Mouse (Mus musculus) left cerebral cortex, postnatal 10 days (tissue): ENCODE measurements around the gene Slc12a9. TPM values are rescaled to one million over a fixed set of nuclear protein-coding genes. Genes with fewer than 3 reads are reported as not detected.
A peak's percentile ranks its signal among the peaks of the same experiment; 100 is the strongest.

Experiments
- DNase-seq, 2 experiments: peaks; one replicate each; pipeline ENCODE4 v3.0.0; 2021 to 2022; ENCODE audit warnings: low spot score in 2 of 2, mixed read lengths in 1 of 2; ENCODE audit errors: extremely low spot score in 1 of 2
- intact Hi-C: fragments of 180-260 bp; cut with DNase I; formaldehyde crosslinking; loops from one replicate; pipeline ENCODE4 v1.15.1; 2025
- total RNA-seq, 2 experiments: library from RNA; stranded (reverse); gene quantifications; 2 replicates each; pipeline ENCODE4 v1.2.3; 2021

The Slc12a9 gene
- total RNA-seq, 2 experiments from 2014 or later, result 28.6 to 28.9 TPM

GRCm38 (mm10) chr5:137348482-137349383 is 15.3 kb upstream of the Slc12a9 start:
- DNase-seq, result peak in 1 of 2 experiments; percentile 82
- intact Hi-C loops, result no loop called here

DNA sequence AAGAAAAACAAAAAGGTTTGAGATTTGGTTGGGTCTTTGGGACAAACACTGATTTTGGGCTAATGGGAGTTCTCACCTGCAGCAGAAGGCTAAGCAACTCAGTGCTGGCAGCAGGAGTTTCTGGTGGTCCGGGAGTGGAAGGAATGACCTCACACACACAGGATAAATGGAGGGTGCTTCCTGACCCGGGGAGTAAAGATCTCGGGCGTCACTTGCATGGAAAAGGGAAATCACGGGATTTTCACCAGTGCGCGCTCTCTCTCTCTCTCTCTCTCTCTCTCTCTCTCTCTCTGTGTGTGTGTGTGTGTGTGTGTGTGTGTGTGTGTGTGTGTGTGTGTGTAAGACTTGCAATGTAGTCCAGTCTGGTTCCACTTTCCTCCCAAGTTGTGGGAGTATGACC is 14.5 kb upstream of the Slc12a9 start:
- intact Hi-C loops, result no loop called here
- DNase-seq, result no peak

- intact Hi-C loops, result no loop called here
- DNase-seq, result no peak
Measured at GRCm38 (mm10) chr5:137346983-137347382, 13.6 kb upstream of the Slc12a9 start.

- intact Hi-C loops, result no loop called here
- no peak for DNase-seq
Measured at GRCm38 (mm10) chr5:137346388-137346787, 13.0 kb upstream of the Slc12a9 start.

GRCm38 (mm10) chr5:137345821-137346220 is 12.4 kb upstream of the Slc12a9 start:
- DNase-seq, result no peak
- intact Hi-C loops, result no loop called here

DNA sequence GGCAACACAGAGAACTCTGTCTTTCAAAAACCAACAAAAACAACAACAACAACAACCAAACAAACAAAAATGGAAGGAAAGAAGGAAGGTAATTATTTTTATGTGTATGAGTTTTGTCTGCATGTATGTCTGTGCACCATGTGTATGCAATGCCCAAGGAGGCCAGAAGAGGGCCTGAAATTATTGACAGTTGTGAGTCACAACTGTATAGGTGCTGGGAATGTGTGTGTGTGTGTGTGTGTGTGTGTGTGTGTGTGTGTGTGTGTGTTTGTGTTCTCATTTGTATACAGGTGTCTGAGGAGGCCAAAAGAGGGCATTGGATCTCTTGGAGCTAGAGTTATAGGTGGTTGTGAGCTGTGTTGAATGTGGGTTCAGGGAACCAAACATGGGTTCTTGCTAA is 10.5 kb upstream of the Slc12a9 start:
- intact Hi-C loops, result no loop called here
- no peak for DNase-seq

GRCm38 (mm10) chr5:137343412-137343811 is 10.0 kb upstream of the Slc12a9 start:
- intact Hi-C loops, result no loop called here
- no peak for DNase-seq

- intact Hi-C loops, result no loop called here
- no peak for DNase-seq
Measured at GRCm38 (mm10) chr5:137342407-137343012, 9.1 kb upstream of the Slc12a9 start.

DNA sequence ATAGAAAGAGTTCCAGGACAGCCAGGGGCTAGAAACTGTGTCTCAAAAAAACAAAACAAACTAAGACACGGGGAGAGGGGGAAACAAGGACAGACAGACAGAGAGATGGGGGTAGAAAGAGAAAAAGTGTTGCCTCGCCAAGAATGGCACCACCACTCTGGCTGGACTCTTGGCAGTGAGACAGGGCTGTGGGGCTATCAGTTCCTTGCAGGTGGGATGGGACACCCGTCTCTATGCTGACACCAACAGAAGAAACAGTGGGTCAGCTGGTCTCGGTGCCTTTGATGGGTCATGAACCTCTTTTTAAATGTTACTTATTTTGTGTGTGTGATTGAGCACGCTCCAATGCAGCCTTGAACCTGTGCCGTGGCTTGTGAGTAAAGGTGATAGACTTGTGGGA is 6.8 kb upstream of the Slc12a9 start:
- intact Hi-C loops, result no loop called here
- no peak for DNase-seq

- peak in 1 of 2 experiments; percentile 67 for DNase-seq
- intact Hi-C loops, result no loop called here
Measured at GRCm38 (mm10) chr5:137339290-137339979, 6.0 kb upstream of the Slc12a9 start.

DNA sequence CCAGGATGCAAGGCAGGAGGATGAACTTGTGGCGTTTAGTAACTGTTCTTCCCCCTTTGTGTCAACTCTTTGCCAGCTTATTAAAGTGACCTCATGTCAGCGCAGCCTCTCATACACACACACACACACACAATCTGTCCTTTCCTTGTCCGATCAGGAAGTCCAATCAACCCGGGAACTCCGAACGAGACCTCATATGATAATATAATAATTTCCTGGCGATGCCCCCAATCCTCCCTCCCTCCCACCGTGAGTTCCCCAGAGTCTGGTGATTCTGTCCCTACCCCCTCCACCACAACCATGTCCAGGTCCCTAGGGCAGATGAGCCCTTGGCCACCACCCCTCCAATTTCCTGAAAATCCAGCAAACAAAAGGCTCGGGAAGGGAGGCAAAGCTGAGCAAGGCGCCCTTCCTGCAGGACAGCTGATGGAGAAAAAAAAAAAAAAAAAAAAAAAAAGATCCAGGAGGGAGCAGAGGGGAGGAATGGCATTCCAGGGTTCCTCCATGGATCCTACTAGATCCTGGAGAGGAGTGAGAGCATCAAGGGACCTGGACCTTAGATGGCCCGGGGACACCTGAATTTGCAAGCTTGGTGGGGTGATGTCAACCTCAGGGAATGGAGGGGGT is 5.4 kb upstream of the Slc12a9 start:
- DNase-seq, result peak in 1 of 2 experiments; percentile 49
- intact Hi-C loops, result no loop called here

DNA sequence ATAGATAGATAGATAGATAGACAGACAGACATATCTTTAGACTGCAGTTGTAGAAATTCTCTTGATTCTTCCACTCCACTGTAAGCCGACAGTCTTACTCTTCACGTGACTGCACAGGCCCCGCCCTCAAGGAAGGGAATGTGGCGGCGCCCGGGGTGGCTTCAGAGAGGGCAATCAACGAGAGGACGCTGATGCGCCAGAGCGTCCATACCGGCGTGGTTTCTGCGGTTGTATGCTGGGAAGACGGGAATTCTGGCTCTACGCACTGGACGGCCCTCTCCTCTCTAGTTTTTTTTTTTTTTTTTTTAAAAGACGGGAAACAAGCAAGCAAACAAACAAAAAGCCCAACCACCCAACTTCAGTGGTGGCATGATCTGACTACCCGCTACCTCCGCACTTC is 4.9 kb upstream of the Slc12a9 start:
- peak; percentile 86 to 96 for DNase-seq
- intact Hi-C loops, result no loop called here

GRCm38 (mm10) chr5:137337190-137337589 is 3.8 kb upstream of the Slc12a9 start:
- no peak for DNase-seq
- intact Hi-C loops, result no loop called here

GRCm38 (mm10) chr5:137335066-137335465 is 1.7 kb upstream of the Slc12a9 start:
- intact Hi-C loops, result no loop called here
- no peak for DNase-seq

GRCm38 (mm10) chr5:137334317-137334716 is 920 bp upstream of the Slc12a9 start:
- intact Hi-C loops, result loop anchor here (5.0 kb wide), 1 partner anchor 178 kb away; no protein-coding TSS in a partner anchor
- no peak for DNase-seq

DNA sequence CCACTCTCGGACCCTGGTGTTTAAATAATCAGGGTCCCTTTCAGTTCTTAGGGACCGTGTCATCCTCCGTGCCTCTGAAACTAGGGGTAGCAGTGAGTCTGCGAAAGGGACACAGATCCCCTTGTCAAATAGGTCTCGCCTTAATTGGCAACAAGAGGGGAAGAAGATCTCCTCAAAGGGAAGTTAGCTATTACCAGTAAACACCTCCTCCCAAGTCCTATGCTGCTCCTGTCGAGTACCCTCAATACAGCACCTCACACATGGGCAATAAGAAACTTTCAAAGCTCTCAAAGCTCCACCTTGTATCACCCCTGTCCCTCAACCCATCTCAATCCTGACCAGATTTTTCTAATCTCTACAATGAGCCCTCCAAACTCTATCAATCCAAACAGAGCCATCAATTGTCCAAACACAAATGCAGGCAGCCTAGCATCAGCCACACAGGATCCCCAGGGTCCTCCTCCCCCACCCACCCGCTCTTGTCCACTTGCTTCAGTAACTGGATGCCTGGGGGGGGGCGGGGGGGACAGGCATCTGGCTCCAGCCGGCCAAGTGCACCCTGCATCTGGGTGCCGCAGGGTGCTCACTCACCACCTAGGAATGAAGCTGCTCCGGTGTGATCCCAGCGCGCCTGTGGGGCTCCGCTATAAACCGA is 413 bp downstream of the Slc12a9 start:
- intact Hi-C loops, result loop anchor here (5.0 kb wide), 1 partner anchor 179 kb away; no protein-coding TSS in a partner anchor
- no peak for DNase-seq

DNA sequence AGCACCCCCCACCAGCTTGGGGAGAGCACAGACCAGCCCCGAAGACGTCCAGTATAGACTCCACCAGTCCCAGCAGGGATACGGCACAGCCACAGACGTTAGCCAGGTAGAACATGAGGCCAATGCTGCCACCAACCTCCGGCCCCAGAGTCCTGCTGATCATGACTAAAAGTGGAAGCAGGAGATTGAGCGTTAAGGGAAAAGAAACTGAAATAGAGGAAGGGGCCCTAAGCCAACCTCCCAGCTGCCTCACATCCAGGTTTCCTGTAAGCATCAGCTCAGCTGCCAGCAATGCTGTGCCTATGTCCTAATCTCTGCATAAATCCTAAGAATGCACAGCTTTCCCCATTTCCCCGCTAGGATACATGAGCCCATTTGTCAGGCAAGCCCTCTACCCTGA is 2.5 kb downstream of the Slc12a9 start:
- intact Hi-C loops, result loop anchor here (5.0 kb wide), 1 partner anchor 181 kb away; no protein-coding TSS in a partner anchor

DNA sequence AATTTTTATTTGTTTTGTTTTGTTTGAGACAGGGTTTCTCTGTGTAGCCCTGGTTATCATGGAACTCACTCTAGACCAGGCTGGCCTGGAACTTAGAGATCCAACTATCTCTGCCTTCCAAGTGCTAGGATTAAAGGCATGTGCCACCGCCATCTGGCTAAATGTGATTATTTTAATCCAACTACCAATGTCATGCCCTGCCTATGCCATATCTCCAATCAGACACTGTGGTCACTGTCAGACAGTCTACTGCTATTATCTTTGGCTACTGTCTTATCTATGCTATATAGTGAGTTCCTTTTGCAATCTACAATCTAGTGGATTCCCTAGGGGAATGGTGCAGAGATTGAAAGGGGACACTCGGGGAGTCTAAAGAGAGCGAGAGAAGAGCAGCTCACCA is 12.4 kb downstream of the Slc12a9 start:
- intact Hi-C loops, result no loop called here
- no peak for DNase-seq

More for the DNA sequence above, 2.5 kb downstream of the Slc12a9 start:
- DNase-seq, result no peak

DNA sequence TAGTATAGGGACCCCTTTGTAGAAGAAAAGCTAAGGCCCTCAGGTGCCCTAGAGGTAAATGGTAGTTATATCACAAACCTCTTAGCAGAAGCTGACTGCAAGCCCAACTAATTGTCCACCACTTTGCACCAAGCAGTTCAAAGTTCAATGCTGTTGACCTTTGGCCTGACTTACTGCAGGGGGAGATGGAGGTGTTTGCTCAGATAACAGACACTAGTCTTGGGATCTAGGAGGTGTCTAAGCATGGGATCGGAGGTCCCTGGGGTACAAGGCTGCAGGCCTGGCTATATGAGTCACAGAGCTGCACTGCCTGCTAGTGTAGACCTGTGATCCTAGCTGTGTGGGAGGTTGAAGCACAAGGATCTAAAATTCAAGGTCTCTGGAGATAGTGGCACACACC is 14.8 kb downstream of the Slc12a9 start:
- DNase-seq, result no peak
- intact Hi-C loops, result no loop called here
